Mouse (Mus musculus): ENCODE results near the gene Rsl1.
"Not testable (repeated sequence)": the region's sequence is repeated elsewhere in the genome, so short reads cannot be mapped to it uniquely, and the experiment has no call there.

The Rsl1 gene
- long read RNA-seq, experiment 1, partial matches to known transcripts: 1 of 4 reads
- long read RNA-seq, experiment 1, other reads (novel, unspliced or antisense): 1 of 4 reads
- long read RNA-seq, experiment 2, partial matches to known transcripts: 0 of 3 reads
- long read RNA-seq, experiment 2, other reads (novel, unspliced or antisense): 3 of 3 reads

DNA sequence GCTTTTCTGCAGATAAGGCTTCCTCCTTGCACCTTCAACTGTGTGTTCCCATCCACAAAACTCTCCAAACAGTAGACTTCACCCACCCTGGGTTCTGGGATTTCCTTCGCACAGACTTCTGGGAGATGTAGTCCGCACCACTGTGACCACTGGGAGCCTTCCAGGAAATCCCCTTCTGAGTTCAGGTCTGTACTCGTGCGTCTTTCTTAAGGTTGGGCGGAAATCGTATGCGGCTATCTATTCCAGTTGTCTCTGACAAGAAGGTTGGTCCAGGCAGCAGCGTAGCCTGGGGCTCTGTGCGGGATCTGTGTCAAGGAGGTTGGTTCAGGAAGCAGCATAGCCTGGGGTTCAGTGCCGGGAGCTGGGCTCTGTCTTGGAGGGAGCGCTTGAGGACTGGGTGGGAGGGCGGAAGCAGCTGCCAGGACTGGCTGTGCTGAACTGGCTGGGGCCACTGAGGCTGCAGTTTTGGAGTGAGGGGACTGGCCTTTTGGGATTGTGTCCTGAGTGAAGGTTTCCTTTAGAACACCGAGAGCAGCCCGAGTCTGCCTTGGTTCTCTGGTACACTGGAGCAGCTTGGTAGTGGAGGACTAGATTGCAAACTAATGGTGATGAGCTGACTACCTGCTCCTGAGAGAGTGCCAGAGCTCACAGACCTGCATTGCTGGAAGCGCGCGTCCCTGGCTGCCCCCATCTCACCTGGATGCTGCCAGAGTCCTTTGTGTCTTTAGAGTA is at the start of gene Rsl1:
Gene Rsl1, plus strand, starts transcription at position 192 of the 732 bp plus-strand sequence.
- intact Hi-C loops (cut with DNase I): loop anchor here (5.0 to 10.0 kb wide), 2 partner anchors 48 to 199 kb away; partner anchors contain the start of gene Zfp759

DNA sequence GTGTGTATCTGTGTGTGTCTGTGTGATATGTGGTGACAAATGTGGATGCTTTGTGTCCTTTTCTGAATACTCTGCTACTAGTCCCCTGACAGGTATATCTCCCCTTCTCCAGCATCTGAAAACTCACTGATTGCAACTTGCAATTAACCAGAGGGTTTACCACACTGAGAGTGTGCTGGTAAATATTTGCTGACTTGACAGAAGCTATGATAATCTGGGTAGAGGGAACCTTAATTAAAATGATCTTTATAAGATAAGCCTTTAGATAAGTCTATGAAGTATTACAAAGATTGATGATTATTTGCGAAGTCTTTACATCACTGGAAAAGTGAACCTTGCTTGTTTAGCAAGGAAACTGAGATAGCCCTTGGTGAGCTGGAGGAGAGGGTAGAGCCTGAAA is 48.5 kb upstream of the Rsl1 start:
- intact Hi-C loops (cut with DNase I): loop anchor here (10.0 kb wide), 1 partner anchor 50 kb away; the partner anchor contains the start of gene Rsl1

DNA sequence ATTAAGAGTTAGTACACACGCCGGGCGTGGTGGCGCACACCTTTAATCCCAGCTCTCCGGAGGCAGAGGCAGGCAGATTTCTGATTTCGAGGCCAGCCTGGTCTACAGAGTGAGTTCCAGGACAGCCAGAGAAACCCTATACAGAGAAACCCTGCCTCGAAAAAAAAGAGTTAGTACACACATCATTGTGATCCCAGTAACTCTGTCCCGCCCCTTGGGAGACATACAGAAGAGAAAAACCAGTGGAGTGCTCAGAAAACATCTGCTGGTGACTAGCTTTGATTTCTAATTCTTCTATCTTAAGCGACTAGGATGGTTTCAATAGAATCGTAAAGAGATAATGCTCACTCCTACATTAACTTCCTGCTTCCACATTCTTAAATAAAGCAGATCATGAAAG is 45.5 kb upstream of the Rsl1 start:
- intact Hi-C loops (cut with DNase I): loop anchor here (5.0 to 10.0 kb wide), 2 partner anchors 47 to 180 kb away; partner anchors contain the start of genes Rsl1 and Zfp457

DNA sequence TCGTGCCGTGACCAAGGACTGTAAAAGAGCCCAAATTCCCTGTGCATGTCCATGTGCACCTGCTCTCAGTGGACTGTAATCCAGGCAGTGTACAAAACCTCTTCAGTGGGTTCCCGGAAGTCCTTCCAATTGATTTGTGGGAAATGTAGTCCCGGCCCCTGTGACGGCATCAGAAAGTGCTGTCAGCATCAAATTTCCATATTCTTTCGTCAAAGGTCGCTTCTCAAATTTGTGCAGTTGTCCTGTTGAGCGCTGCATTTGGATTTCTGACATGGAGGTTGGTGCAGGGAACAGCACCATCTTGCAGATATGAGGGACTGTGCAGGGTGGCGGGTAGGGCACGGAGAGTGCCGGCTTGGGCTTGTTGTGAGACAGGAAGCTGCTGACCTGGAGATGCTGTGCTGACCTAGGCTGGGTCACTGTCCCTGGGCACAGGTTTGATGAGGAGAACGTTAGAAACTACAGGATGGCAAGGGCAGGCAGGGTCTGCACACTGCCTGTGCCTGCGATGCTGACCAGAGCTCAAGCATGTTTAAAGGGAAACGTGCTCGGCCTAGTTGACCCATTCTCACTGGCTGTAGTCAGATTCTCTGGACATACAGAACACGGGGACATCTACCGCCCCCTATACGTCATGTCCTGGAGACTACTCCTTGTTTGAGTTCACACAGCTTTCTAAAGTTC is 44.8 kb upstream of the Rsl1 start:
- intact Hi-C loops (cut with DNase I): loop anchor here (5.0 to 10.0 kb wide), 2 partner anchors 47 to 179 kb away; partner anchors contain the start of genes Rsl1 and Zfp457

DNA sequence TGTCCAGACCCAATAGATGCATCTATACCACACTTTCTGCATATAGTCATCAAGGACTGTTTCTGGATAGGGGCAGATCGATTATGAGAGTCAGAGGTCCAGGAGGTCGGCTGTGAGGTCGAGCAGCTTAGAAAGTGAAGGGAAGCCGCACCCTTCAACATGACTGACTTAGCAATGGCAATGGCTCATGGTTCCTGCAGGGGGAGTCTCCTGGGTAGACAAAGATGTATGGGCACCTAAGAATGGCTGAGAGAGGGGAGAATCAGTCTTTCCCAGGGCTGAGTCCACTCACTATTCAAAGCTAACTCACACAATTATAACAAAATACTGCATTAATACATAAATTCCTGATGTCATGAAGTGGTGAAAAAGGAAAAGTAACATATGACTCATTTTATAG is 6.9 kb upstream of the Rsl1 start:
- intact Hi-C loops (cut with DNase I): not testable (repeated sequence)

DNA sequence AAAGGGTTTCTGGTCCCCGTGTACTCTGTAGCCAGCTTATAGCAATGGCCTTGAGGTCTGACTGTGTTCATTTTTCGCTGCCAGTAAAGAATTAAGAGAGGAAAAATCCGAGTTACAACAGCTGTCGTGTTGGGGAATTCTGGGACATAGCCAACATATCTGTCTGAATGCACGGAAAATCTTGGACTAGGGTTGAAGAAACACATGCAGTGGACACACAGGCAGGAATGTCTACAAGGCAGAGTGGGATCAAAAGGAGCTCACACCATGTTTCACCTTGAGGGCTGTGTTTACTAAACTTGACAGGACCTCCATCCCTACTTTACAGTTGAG is 707 bp downstream of the Rsl1 start:
- intact Hi-C loops (cut with DNase I): loop anchor here (5.0 to 10.0 kb wide), 2 partner anchors 49 to 199 kb away; partner anchors contain the start of gene Zfp759

DNA sequence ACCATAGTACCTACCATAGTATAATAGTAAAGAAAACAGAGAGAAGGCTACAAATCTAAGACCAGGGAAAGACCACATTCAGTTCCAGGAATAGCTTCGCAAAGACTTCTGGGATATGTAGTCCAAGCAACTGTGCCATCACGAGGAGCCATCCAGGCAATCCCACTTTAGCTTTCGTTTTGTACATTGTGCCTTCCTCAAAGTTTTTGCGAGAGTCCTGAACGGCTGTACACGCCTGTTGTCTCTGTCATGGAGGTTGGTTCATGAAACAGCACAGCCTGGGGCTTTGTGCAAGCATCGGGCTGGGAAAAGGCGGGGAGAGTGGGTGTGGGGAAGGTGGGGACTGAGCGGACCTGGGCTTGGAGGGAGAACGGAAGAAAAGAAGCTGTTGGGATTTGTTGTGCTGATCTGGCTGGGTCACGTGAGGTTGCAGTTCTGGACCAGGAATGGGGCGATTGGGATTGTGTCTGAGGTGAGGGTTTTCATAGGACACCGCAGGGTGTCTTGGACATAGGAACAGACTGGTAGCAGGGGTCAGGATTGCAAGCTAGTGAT is 21.4 kb downstream of the Rsl1 start, which contains the start of gene Zfp455:
Gene Zfp455, plus strand, starts transcription at position 167 of the 555 bp plus-strand sequence.
- intact Hi-C loops (cut with DNase I): no loop called here

DNA sequence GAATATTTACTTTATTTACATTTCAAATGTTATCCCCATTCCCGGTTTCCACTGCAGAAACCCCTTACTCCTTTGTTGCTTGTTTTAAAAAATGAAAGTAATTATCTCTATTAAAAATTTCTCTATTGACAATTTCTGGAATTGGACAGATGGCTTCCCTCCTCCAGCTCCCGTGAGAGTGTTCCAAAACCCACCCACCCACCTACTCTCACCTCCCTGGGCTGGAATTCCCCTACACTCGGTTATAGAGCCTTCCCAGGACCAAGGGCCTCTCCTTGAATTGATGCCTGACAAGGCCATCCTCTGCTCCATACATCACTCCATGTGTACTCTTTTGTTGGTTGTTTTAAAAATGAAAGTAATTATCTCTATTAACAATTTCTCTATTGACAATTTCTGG is 28.7 kb downstream of the Rsl1 start:
- intact Hi-C loops (cut with DNase I): no loop called here

DNA sequence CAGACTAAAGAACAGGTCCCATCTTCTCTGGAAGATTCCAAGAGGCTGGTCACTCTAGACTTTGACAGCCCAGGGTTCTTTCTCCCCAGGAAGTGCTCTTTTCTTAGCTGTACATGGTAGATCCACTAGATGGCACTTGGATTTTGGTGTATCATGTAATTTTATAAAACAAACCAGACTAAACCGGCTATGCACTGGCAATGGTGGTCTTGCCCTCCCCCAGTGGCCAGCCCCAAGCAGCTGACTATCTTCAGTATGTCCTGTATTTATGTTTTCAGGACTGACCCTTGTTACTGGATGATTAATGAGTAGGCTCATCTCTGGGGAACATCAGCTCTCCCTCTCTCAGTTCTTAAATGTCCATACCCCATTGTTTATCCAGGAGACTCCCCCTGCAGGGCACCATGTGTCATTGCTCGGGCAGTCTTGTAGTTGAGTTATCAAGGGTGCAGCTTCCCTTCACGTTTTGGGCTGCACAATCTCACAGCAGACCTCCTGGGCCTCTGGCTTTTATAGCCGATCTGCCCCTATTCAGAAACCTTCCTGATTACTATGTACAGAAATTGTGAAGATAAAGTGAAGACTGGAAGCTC is 41.1 kb downstream of the Rsl1 start:
- intact Hi-C loops (cut with DNase I): no loop called here
